Mouse (Mus musculus): ENCODE data around the gene Cldn14.

Cldn14 gene

DNA sequence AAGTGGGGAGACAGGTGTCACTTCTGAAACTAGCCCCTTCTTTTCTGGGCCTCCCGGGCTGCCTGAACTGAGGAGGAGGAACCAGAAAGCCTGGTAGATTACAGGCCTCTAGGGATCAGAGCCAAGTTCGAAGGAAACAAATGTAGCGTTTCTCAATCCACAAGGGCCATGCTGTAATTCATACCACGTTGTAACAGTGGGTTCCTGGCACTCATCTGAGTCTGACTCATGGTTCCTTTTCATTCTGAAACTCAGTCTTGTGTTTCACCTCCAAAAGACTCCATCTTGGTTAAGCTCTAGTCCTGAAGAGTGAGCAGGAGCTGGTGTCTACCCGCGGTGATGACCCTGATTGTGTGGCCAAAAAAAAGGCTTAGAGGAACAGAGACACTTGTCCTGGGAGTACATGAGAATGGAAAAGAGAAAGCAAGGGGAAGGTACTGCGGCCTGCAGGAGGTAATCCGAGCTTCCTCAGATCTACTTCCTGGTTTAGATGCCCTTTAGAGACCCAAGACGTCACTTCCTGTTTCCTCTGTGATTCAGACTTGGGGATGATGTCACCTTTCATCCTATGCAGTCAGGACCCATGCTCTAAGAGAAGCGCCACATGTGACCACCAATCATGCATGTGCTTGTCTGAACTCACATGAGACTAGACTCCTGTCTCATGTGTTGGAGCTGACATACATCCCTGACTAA is 94.6 kb downstream of the Cldn14 start:
- DNase-seq (ENCODE audit: low spot score in 2 of 2) = no peak

DNA sequence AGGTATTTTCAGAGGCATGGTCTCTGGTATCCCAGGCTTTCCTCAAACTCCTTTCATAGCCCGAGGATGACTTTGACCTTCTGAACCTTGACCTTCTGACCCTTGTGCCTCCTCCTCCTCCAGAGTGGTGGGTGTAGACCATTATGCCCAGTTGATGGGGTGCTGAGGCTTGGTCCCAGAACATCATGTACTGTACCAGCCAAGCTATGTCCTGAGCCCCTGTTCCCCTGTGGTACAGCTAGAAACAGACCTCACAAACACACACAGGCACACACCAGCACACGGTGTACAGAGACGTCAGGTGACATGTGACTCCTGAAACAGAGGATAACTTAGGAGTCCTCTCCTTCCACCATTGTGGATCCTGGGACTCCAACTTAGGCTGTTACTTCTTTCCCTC is 95.8 kb downstream of the Cldn14 start:
- DNase-seq (ENCODE audit: low spot score in 2 of 2) = no peak

DNA sequence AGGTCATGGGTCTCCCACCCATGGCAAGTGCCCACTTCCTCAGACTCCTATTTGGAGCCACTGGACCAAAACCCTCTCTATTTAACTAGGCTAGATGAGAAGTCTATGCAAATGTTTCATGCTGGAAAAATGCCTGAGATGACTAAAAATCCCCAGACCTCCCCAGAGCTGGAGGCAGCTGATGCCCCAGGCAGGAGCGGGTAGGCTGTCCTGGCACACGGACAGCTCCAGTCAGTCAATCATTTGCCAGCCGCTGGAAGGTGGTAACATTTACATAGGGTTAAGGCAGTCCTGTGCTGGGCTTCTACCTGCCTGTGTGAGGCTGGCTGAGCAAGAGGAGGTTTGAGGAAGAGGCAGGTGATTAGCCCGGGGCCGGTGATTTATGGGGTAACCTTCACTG is 96.5 kb downstream of the Cldn14 start:
- no peak for DNase-seq (ENCODE audit: low spot score in 2 of 2)

DNA sequence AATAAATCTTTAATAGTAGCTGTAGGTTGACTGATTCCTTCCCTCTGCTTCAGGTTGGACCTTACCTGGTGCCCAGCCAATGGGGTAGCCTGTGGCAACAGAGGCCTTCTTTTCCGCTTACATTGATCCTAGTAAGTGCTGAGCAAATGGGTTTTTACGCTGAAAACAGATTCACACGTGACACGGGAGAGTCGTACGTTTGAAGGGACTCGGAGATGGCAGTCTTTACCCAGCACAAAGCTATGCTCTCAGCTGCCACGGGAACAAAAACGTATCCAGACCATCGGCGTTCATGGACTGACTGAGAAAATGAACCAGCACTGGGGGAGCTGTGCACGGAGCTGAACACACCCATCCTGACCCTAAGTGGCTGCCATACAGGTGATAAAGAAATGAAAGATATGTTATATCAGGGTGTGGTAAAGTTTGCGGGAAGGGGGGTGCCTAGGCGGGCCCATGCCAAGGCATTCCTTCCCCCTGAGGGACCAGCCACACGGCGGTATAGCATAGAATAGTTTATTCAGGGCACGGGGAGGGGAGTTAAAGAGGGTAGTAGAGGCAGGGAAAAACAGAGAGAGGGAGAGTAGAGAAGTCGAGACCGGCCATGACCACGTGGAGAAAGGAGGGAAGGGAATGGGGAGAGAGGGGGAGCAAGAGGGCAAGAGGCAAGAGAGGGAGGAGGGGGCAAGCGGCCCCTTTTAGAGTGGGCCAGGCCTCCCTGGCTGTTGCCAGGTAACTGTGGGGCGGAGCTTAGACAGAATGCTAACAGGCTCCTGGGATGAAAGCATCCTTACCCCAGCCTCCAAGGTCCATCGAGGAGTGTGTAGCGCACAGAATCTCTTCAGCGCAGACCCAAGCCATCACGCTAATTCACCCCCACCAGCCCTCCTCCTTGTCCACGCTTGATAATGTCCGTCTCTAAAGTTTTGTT is 97.6 kb downstream of the Cldn14 start:
- no peak for DNase-seq (ENCODE audit: low spot score in 2 of 2)

DNA sequence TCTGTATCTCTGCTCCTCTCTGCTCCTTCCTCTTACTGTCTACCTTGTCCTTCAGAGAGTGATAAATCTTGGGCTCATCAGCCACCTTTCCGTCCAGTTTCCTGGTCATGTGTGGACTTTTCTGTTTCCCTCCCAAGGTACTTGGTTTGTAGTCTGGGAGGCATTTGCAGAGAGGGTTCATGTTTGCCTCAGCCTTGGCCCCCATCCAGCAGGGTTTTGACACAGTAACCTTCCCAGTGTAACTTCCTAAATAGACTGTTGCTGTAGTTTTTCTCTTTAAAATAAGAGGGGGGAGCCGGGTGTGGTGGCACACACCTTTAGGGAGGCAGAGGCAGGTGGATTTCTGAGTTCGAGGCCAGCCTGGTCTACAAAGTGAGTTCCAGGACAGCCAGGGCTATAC is 98.7 kb downstream of the Cldn14 start:
- DNase-seq (ENCODE audit: low spot score in 2 of 2) = no peak

DNA sequence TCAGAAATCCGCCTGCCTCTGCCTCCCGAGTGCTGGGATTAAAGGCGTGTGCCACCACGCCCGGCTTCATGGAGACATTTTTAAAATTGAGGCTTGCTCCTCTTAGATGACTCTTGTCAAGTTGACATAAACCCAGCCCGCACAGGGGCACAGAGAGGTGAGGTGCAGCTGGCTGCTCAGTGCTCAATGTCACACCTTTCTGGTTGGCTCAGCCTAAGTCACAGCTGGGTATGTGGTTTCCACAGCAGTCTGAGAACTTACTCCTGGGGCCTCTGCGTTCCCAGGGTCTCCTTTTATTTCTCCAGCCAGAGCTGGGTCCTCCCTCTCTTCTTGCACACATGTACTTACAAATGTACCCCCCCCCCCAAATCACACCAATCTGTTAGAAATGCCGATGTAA is 100.4 kb downstream of the Cldn14 start:
- no peak for DNase-seq (ENCODE audit: low spot score in 2 of 2)

DNA sequence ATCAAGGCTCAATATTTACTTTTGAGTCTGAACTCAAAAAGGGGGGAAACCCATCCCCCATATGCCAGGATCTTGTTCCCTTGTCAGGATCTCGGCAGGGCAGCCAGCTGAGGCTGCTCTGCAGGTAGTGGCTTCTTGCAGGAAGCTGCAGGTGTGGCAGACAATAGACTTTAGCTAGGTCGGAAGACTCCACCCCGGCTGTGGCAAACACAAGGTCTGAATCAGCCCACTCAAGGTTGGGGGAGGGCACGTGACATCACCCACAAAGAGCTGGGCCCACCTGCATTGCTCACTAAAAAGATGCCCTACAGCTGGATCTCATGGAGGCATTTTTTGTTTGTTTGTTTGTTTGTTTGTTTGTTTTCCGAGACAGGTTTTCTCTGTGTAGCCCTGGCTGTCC is 100.9 kb downstream of the Cldn14 start:
- no peak for DNase-seq (ENCODE audit: low spot score in 2 of 2)

DNA sequence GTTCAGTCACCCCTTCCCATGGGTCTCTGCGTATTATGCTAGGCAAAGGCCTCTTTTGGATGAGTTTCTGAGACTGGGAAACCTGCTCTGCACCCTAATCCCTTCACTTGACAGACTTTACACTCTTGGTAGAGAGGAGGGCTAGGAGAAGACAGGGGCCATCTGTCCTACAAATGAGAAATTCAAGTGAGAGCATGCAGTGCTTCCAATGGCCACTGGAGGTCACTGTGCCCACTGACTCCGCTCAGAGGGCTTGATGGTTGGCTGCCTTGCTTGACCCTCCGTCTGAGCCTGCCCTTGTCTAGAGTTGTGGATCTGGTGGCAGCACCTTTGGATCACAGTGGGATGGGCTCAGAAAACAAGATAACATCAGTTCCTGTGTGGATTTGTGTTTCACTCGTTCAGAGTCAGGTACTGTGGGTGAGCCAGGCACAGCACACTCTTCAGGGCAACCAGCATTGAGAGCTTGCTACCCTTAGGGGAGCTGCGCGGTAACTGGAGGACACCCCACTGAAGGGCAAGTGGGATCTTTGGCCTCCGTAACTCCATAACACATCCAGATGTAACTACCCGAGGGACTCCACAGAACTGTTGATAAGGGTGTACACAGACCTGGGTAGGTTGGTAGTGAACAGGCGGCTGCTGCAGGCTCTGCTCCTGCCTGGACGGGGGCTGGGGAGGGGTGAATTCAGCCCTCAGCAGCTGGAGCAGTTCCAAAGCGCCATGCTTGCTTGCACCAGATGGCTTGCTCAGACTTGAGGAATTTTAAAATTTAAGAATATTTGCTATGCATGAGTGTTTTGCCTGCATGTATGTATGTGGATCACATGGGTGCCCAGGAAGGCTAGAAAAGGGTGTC is 102.3 kb downstream of the Cldn14 start:
- peak; percentile 63 to 74 for DNase-seq (ENCODE audit: low spot score in 2 of 2)

DNA sequence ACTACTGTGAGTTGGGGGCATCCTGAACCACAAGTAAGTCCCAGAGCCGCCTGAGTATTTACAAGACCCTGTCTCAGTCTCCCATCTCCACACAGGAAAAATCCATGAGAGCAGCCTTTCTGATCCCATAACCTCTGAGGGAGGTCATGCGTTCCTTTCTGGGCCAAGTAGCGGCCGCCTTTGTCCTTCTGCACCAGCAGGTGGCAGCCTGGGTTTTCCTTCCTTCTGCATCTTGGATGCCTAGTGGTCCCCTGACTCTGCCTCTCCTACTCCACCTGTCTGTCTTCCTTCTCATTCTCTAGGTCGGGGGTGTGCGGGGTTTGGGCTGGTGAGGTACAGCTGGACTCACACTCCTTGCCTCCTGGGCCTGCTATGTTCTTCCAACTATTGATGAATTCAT is 105.6 kb downstream of the Cldn14 start:
- no peak for DNase-seq (ENCODE audit: low spot score in 2 of 2)

DNA sequence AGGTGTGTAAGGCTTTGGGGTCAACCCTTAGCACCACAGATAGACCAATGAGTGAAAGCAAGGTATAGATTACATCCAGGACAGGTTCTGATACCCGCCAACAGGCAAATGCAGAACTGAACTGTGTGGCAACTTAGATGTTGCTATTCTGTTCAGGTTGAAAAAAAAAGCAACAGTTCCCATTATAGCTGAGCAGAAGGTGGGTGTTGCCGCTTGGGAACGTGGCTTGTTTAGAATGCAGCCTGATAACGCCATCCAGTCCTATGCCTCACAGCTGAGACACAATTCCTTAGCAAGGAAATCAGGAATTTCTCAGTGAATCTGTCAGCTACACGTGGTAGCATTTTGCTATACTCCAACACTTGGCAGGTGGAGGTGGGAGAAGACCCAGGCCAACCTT is 115.4 kb downstream of the Cldn14 start:
- DNase-seq (ENCODE audit: low spot score in 2 of 2) = no peak

DNA sequence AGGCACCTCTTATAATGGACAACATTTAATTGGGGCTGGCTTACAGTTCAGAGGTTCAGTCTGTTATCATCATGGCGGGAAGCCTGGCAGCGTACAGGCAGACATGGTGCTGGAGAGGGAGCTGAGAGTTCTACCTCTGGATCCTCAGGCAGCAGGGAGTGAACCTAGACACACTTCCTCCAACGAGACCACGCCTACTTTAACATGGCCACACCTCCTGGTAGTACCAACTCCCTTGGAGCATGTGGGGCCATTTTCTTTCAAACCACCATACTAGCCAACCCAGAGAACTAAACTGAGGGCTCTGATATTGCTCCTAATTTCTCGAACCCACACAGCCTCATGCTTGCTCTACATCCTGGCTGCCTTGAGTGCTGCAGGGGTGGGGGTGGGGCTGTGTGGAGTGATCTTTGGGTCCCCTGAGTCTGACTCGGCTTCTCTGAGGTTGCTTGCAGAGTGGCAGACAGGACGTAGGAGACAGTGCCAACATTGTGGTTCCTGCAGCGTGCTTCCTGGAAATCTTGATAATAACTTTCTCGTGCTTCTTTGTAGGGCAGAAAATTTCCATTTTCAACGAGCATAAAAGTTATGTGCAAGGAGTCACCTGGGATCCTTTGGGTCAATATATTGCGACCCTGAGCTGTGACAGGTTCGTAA is 117.6 kb downstream of the Cldn14 start:
- DNase-seq (ENCODE audit: low spot score in 2 of 2) = no peak

DNA sequence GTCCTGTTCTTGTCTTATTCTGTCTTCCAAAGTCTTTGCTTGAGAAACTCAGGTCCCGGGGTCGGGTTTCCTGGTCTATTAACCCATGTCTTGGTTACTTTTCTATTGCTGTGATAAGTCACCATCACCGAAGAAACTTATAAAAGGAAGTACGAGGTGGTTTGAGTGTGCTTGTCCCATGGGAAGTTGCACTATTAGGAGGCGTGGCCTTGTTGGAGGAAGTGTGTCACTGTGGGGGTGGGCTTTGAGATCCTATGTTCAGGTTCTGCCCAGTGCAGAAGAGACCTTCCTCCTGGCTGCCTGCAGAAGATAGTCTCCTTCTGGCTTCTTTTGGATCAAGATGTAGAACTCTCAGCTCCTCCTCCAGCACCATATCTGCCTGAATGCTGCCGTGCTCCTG is 120.2 kb downstream of the Cldn14 start:
- no peak for DNase-seq (ENCODE audit: low spot score in 2 of 2)

DNA sequence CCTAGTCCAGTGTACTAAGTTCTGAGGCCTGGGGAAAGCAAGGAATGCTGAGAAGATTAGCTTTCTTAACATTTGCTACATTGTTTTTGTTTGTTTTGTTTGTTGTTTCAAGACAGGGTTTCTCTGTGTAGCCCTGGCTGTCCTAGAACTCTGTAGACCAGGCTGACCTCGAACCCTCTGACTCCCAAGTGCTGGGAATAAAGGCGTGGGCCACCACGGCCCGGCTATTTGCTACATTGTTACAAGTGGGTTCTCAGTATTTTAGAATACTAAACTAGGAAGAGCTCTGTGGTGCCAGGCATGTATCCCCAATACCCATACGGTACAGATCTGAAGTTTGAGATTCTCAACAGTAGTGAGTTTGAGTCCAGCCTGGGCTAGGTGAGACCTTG is 123.9 kb downstream of the Cldn14 start:
- peak in 1 of 2 experiments; percentile 22 for DNase-seq (ENCODE audit: low spot score in 2 of 2)

DNA sequence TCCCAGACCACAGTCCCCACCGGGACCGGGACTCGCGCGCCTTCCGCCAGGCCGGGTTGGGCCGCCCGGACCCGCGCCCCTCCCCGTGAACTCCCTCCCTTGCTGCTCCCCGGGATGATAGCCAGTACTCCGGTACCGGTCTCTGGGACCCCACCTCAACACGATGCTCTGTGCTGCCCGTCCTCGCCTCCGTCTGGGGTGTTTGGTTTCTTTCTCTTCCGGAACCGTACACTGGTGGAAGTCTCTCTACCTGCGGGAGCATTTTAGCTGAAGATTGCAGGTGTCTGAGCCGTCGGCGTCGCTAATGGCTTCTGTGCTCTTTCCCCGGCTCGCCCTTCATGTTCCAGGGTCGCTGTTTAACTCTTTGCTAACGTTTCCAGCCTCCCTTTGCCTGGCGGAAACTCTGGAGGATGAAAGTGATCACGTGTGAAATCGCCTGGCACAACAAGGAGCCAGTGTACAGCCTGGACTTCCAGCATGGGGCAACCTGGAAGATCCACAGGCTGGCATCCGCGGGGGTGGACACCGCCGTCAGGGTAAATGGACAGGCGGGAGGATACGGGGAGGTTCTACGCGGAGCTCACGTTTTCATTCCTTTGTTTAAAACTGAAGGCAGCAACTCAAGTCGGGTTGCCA is 124.4 kb downstream of the Cldn14 start:
- peak; percentile 32 to 41 for DNase-seq (ENCODE audit: low spot score in 2 of 2)

DNA sequence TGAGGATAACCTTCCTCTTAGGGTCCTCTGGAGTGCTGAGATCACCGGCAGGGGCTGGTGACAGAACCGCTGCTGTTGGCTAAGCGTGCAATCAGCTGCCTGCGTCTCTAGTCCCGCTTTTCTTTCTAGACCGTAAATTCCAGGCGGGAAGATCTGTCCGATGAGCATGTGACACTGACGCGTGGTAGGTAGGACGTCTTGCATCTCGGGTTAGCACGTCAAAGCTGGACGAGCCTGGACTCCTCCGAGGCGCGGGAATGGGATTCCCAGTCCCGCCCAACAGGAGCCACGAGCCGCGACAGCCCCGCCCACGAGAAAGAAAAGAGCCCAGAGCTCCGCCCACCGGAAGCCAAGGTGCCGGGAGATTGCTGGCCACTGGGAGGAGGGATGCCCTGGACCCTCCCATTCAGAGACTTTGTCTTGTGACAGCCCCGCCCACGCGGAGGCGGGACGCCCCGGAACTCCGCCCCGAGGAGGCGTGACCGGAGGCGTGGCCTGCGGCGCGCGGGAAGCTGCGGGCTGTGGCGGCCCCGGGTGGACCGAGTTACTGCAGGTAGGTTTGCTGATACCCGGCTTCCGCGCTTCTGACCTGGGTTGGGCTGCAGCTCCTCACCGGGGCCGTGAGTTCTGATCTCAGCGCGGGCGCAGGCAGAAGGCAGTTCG is 125.1 kb downstream of the Cldn14 start, which contains the start of gene Chaf1b:
Gene Chaf1b, plus strand, starts transcription at position 479 of the 663 bp plus-strand sequence.
- peak; percentile 98 to 100 for DNase-seq (ENCODE audit: low spot score in 2 of 2)

DNA sequence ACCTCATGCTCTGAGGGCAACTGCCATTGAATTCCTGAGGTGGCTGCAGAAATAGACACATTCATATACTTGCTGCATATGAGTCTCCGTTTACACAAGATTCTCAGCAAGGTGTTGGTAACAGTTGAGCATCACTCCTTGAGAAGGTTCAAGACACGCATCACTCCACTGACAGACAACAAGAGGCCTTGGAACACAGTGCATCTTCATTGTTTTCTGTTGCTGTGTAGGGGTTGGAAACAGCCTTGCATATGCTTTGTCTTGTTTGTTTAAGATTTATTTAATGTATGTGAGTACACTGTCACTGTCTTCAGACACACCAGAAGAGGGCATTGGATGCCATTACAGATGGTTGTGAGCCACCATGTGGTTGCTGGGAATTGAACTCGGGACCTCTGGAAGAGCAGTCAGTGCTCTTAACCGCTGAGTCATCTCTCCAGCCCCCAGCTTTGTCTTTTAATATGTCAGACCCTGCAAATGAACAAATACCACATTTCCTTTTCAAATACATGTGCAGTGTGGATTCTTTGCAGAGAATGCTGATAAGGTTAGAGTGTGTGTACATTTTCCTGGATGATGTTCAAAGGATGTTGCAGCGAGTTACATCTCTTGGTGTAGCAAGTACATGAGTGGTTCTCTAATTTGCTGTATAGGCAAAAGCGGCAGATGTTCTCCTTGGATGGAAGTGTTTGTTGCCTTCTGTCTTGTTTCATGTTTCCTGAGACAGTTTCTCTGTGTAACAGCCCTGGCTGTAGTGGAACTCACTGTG is 130.8 kb downstream of the Cldn14 start:
- DNase-seq (ENCODE audit: low spot score in 2 of 2) = no peak

DNA sequence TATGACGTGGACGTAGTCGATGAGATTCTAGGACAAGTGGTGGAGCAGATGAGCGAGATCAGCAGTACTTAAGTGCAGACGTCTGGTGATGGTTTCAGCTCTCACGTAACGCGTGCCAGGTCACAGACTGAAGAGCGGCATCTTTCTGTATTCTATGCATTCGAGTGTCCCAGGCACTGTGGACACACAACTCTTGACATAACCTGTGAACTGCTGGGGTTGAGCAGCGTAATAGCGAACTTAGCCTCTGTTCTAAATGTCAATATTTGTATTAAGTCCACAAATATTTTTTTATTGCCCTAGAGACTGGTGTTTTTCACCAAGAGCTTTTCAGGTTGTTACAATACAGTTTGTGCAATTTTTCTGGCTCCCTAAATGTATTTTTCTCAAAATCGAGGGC is 133.8 kb downstream of the Cldn14 start:
- no peak for DNase-seq (ENCODE audit: low spot score in 2 of 2)
